Mouse (Mus musculus): Measurements from ENCODE around the gene Nebl. TPM values are rescaled to one million over a fixed set of nuclear protein-coding genes. Genes with fewer than 3 reads are reported as not detected.

The Nebl gene
- polyA plus RNA-seq, 1 experiment from 2014 or later: 42.5 TPM

- ATAC-seq (ENCODE audit: insufficient read depth) (no peak), DNase-seq (no peak)
- H3K4me2 ChIP-seq: no peak overlapping the region
- 93% methylated on average over 4 of the region's 4 CpGs for WGBS
- H3K27me3 ChIP-seq (ENCODE audit: insufficient read depth, low read length): no peaks in the 10 kb centered on the region
- no peaks in the 10 kb centered on the region for H3K9me3 ChIP-seq (ENCODE audit: low read depth, low read length)
- H3K4me1 ChIP-seq (ENCODE audit: insufficient read depth): peaks cover 3% of the 10 kb centered on the region; the same call in 1 of the 2 replicates
- no peak overlapping the region for H3K9ac ChIP-seq
- no peaks in the 10 kb centered on the region for H3K36me3 ChIP-seq (ENCODE audit: insufficient read depth)
- no peak overlapping the region for H3K27ac ChIP-seq (ENCODE audit: low read depth)
- TF ChIP-seq CTCF (IDR thresholded peaks at IDR 0.05; ENCODE audit: low read depth): no peak
- no peak overlapping the region for H3K4me3 ChIP-seq (ENCODE audit: low read depth, low read length)
Observed at GRCm38 (mm10) chr2:17640861-17641260, 90.4 kb downstream of the Nebl start.

- TF ChIP-seq CTCF (IDR thresholded peaks at IDR 0.05; ENCODE audit: low read depth): no peak
- H3K36me3 ChIP-seq (ENCODE audit: insufficient read depth): no peaks in the 10 kb centered on the region
- H3K4me2 ChIP-seq: no peak overlapping the region
- no peaks in the 10 kb centered on the region for H3K9me3 ChIP-seq (ENCODE audit: low read depth, low read length)
- H3K4me1 ChIP-seq (ENCODE audit: insufficient read depth): 0 out of 2 replicates have a peak, but pooled peaks cover 3% of the 10 kb centered on the region
- no peak overlapping the region for H3K27ac ChIP-seq (ENCODE audit: low read depth)
- H3K9ac ChIP-seq: no peak overlapping the region
- H3K4me3 ChIP-seq (ENCODE audit: low read depth, low read length): no peak overlapping the region
- H3K27me3 ChIP-seq (ENCODE audit: insufficient read depth, low read length): no peaks in the 10 kb centered on the region
- 60% methylated on average over 5 of the region's 5 CpGs for WGBS
- ATAC-seq (ENCODE audit: insufficient read depth): no peak
- DNase-seq: no peak
Observed at GRCm38 (mm10) chr2:17638631-17639030, 92.6 kb downstream of the Nebl start.

- ATAC-seq (ENCODE audit: insufficient read depth) (peak; percentile 38; the same call in 1 of the 2 replicates), DNase-seq (peak; percentile 55)
- Histone ChIP-seq H3K4me2 (no peak overlapping the region), H3K9me3 (ENCODE audit: low read depth, low read length) (no peaks in the 10 kb centered on the region), H3K27ac (ENCODE audit: low read depth) (no peak overlapping the region), H3K27me3 (ENCODE audit: insufficient read depth, low read length) (no peaks in the 10 kb centered on the region), H3K4me3 (ENCODE audit: low read depth, low read length) (no peak overlapping the region), H3K9ac (no peak overlapping the region), H3K4me1 (ENCODE audit: insufficient read depth) (peaks cover 3% of the 10 kb centered on the region; the same call in 1 of the 2 replicates), H3K36me3 (ENCODE audit: insufficient read depth) (no peaks in the 10 kb centered on the region)
- no peak for TF ChIP-seq CTCF (IDR thresholded peaks at IDR 0.05; ENCODE audit: low read depth)
- 30% methylated on average over 3 of the region's 3 CpGs for WGBS
Observed at GRCm38 (mm10) chr2:17623931-17624330, 107.3 kb downstream of the Nebl start.

GRCm38 (mm10) chr2:17610259-17610658 lies 121.0 kb downstream of the Nebl start:
- no peak overlapping the region for H3K27ac ChIP-seq (ENCODE audit: low read depth)
- H3K4me2 ChIP-seq: no peak overlapping the region
- DNase-seq (no peak), ATAC-seq (ENCODE audit: insufficient read depth) (no peak)
- no peaks in the 10 kb centered on the region for H3K27me3 ChIP-seq (ENCODE audit: insufficient read depth, low read length)
- no peak overlapping the region for H3K4me3 ChIP-seq (ENCODE audit: low read depth, low read length)
- H3K9ac ChIP-seq: no peak overlapping the region
- H3K4me1 ChIP-seq (ENCODE audit: insufficient read depth): no peaks in the 10 kb centered on the region
- 49% methylated on average over 3 of the region's 3 CpGs for WGBS
- no peak for TF ChIP-seq CTCF (IDR thresholded peaks at IDR 0.05; ENCODE audit: low read depth)
- no peaks in the 10 kb centered on the region for H3K9me3 ChIP-seq (ENCODE audit: low read depth, low read length)
- no peaks in the 10 kb centered on the region for H3K36me3 ChIP-seq (ENCODE audit: insufficient read depth)

- no peaks in the 10 kb centered on the region for H3K27me3 ChIP-seq (ENCODE audit: insufficient read depth, low read length)
- no peak overlapping the region for H3K27ac ChIP-seq (ENCODE audit: low read depth)
- WGBS: 47% methylated on average over 4 of the region's 4 CpGs
- DNase-seq: no peak
- no peak overlapping the region for H3K4me3 ChIP-seq (ENCODE audit: low read depth, low read length)
- no peaks in the 10 kb centered on the region; the same call in 1 of the 2 replicates for H3K4me1 ChIP-seq (ENCODE audit: insufficient read depth)
- no peaks in the 10 kb centered on the region for H3K9me3 ChIP-seq (ENCODE audit: low read depth, low read length)
- TF ChIP-seq CTCF (IDR thresholded peaks at IDR 0.05; ENCODE audit: low read depth): no peak
- no peak overlapping the region for H3K9ac ChIP-seq
- ATAC-seq (ENCODE audit: insufficient read depth): no peak
- no peak overlapping the region for H3K4me2 ChIP-seq
- no peaks in the 10 kb centered on the region for H3K36me3 ChIP-seq (ENCODE audit: insufficient read depth)
Observed at GRCm38 (mm10) chr2:17603573-17603972, 127.7 kb downstream of the Nebl start.

- no peaks in the 10 kb centered on the region; the same call in 1 of the 2 replicates for H3K4me1 ChIP-seq (ENCODE audit: insufficient read depth)
- no peaks in the 10 kb centered on the region for H3K36me3 ChIP-seq (ENCODE audit: insufficient read depth)
- no peak for DNase-seq
- H3K9ac ChIP-seq: no peak overlapping the region
- no peak for ATAC-seq (ENCODE audit: insufficient read depth)
- no peak overlapping the region for H3K4me3 ChIP-seq (ENCODE audit: low read depth, low read length)
- no peak overlapping the region for H3K4me2 ChIP-seq
- no peaks in the 10 kb centered on the region for H3K27me3 ChIP-seq (ENCODE audit: insufficient read depth, low read length)
- 80% methylated on average over 2 of the region's 2 CpGs for WGBS
- no peak overlapping the region for H3K27ac ChIP-seq (ENCODE audit: low read depth)
- TF ChIP-seq CTCF (IDR thresholded peaks at IDR 0.05; ENCODE audit: low read depth): no peak
- H3K9me3 ChIP-seq (ENCODE audit: low read depth, low read length): no peaks in the 10 kb centered on the region
Observed at GRCm38 (mm10) chr2:17600652-17601051, 130.6 kb downstream of the Nebl start.

GRCm38 (mm10) chr2:17599860-17600259 lies 131.4 kb downstream of the Nebl start:
- 61% methylated on average over 4 of the region's 4 CpGs for WGBS

More at GRCm38 (mm10) chr2:17599860-17600259, 131.4 kb downstream of the Nebl start:
- ATAC-seq (ENCODE audit: insufficient read depth) (no peak), DNase-seq (no peak)
- Histone ChIP-seq H3K27me3 (ENCODE audit: insufficient read depth, low read length) (no peaks in the 10 kb centered on the region), H3K9me3 (ENCODE audit: low read depth, low read length) (no peaks in the 10 kb centered on the region), H3K27ac (ENCODE audit: low read depth) (no peak overlapping the region), H3K36me3 (ENCODE audit: insufficient read depth) (no peaks in the 10 kb centered on the region), H3K4me2 (no peak overlapping the region), H3K4me1 (ENCODE audit: insufficient read depth) (no peaks in the 10 kb centered on the region; the same call in 1 of the 2 replicates), H3K9ac (no peak overlapping the region), H3K4me3 (ENCODE audit: low read depth, low read length) (no peak overlapping the region)
- TF ChIP-seq CTCF (IDR thresholded peaks at IDR 0.05; ENCODE audit: low read depth): no peak

Data from lung, embryonic 14.5 days (tissue).